Mouse (Mus musculus) frontal cortex, postnatal 14 days (tissue): ENCODE data around the gene Cby1.

ENCODE experiments used
- DNase-seq, 2 experiments: peaks; one replicate each; pipeline ENCODE4 v3.0.0; 2022; ENCODE audit warnings: low spot score in 2 of 2

Gene Cby1

GRCm38 (mm10) chr15:79677936-79678335, 18.9 kb downstream of the Cby1 start:
- DNase-seq = no peak

- no peak for DNase-seq
Measured at GRCm38 (mm10) chr15:79681973-79682372, 23.0 kb downstream of the Cby1 start.

- DNase-seq = no peak
Measured at GRCm38 (mm10) chr15:79683146-79683545, 24.1 kb downstream of the Cby1 start.

- DNase-seq = no peak
Measured at GRCm38 (mm10) chr15:79683707-79684465, 24.9 kb downstream of the Cby1 start.

GRCm38 (mm10) chr15:79684616-79685015, 25.6 kb downstream of the Cby1 start:
- DNase-seq = no peak

GRCm38 (mm10) chr15:79685141-79685641, 26.2 kb downstream of the Cby1 start:
- DNase-seq = no peak

- DNase-seq = no peak
Measured at GRCm38 (mm10) chr15:79686046-79686869, 27.3 kb downstream of the Cby1 start.

GRCm38 (mm10) chr15:79687175-79687574, 28.2 kb downstream of the Cby1 start:
- peak in 1 of 2 experiments; percentile 36 for DNase-seq

- peak; percentile 88 to 95 for DNase-seq
Measured at GRCm38 (mm10) chr15:79687646-79688267, 28.8 kb downstream of the Cby1 start, which contains the start of gene Josd1. Gene Josd1, minus strand, starts transcription at chr15:79687919.

GRCm38 (mm10) chr15:79688268-79688956, 29.4 kb downstream of the Cby1 start:
- DNase-seq = no peak

GRCm38 (mm10) chr15:79689662-79690425, 30.8 kb downstream of the Cby1 start:
- no peak for DNase-seq

- peak; percentile 96 to 99 for DNase-seq
Measured at GRCm38 (mm10) chr15:79690426-79691022, 31.5 kb downstream of the Cby1 start, which contains the start of gene Gtpbp1. Gene Gtpbp1, plus strand, starts transcription at chr15:79690845.

- DNase-seq = peak; percentile 28 to 44
Measured at GRCm38 (mm10) chr15:79691023-79691508, 32.1 kb downstream of the Cby1 start.

- no peak for DNase-seq
Measured at GRCm38 (mm10) chr15:79692334-79692733, 33.3 kb downstream of the Cby1 start.

GRCm38 (mm10) chr15:79693740-79694139, 34.7 kb downstream of the Cby1 start:
- no peak for DNase-seq

- no peak for DNase-seq
Measured at GRCm38 (mm10) chr15:79694512-79694911, 35.5 kb downstream of the Cby1 start.

- no peak for DNase-seq
Measured at GRCm38 (mm10) chr15:79695516-79695915, 36.5 kb downstream of the Cby1 start.

GRCm38 (mm10) chr15:79696508-79696907, 37.5 kb downstream of the Cby1 start:
- DNase-seq = no peak

- no peak for DNase-seq
Measured at GRCm38 (mm10) chr15:79697011-79697410, 38.0 kb downstream of the Cby1 start.

GRCm38 (mm10) chr15:79697558-79698187, 38.7 kb downstream of the Cby1 start:
- DNase-seq = no peak
